ENCODE assay signal across 8 mouse cellular contexts in genomic region chr12:24893777-24894468, GRCm38 (mm10).
A peak's percentile ranks its signal among the peaks of the same experiment; 100 is the strongest.
DNase-seq lines count a peak whose midpoint lies in the region; ATAC-seq and TF ChIP-seq lines count a peak whose summit lies in the region.

No protein-coding gene starts in this region.

- no peaks in the 10 kb centered on the region for H3K27me3 ChIP-seq in intestine, postnatal 0 days (replicated peaks; ENCODE audit: control insufficient read depth, insufficient read depth, low read length)
- no peaks in the 10 kb centered on the region for H3K27me3 ChIP-seq in stomach, embryonic 16.5 days (ENCODE audit: control insufficient read depth, insufficient read depth, low read length)
- H3K27me3 ChIP-seq in thymus, adult 2 months (ENCODE audit: control insufficient read depth, insufficient read depth, low read length), result no peaks in the 10 kb centered on the region

- H3K9me3 ChIP-seq in intestine, postnatal 0 days (ENCODE audit: control insufficient read depth), result no peaks in the 10 kb centered on the region
- H3K9me3 ChIP-seq in stomach, embryonic 16.5 days (replicated peaks; ENCODE audit: control insufficient read depth, low read length), result no peaks in the 10 kb centered on the region

- no peaks in the 10 kb centered on the region for H3K36me3 ChIP-seq in intestine, postnatal 0 days (ENCODE audit: control insufficient read depth, insufficient read depth)
- H3K36me3 ChIP-seq in stomach, embryonic 16.5 days (ENCODE audit: control insufficient read depth, insufficient read depth, low read length), result no peaks in the 10 kb centered on the region
- no peaks in the 10 kb centered on the region for H3K36me3 ChIP-seq in thymus, adult 2 months (ENCODE audit: control insufficient read depth, insufficient read depth, low read length)

- DNase-seq in adrenal gland, postnatal 10 days, result peak; percentile 43
- peak; percentile 30 to 38 for DNase-seq in cerebellum, postnatal 36 days
- DNase-seq in frontal cortex, postnatal 14 days (ENCODE audit: low spot score in 2 of 2), result peak; percentile 26 to 47
- peak; percentile 35 to 57 for DNase-seq in left cerebral cortex, postnatal 14 days (ENCODE audit: low spot score in 2 of 2)
- DNase-seq in lung, postnatal 4 days, result peak; percentile 71 to 88
- DNase-seq in thymus, adult 2 months, result no peak

- ATAC-seq in intestine, postnatal 0 days, result no peak
- peak; percentile 86 for ATAC-seq in stomach, embryonic 16.5 days (ENCODE audit: insufficient read depth, low FRiP score)

- no peak overlapping the region for H3K4me3 ChIP-seq in intestine, postnatal 0 days (ENCODE audit: low read depth, low read length)
- H3K4me3 ChIP-seq in stomach, embryonic 16.5 days (replicated peaks; ENCODE audit: low read length), result no peak overlapping the region
- no peak overlapping the region for H3K4me3 ChIP-seq in thymus, adult 2 months (ENCODE audit: control insufficient read depth, insufficient read depth, low read length)

- peak; percentile 35 for TF ChIP-seq CTCF in intestine, postnatal 0 days (IDR thresholded peaks at IDR 0.05; ENCODE audit: low read depth)
- no peak for TF ChIP-seq CTCF in thymus, adult 2 months (IDR thresholded peaks at IDR 0.05; ENCODE audit: borderline replicate concordance, control insufficient read depth, extremely low read depth, insufficient read depth, low read length, poor library complexity)

- no peak overlapping the region for H3K4me2 ChIP-seq in intestine, postnatal 0 days (replicated peaks; ENCODE audit: low read depth)
- H3K4me2 ChIP-seq in stomach, embryonic 16.5 days (ENCODE audit: low read depth, low read length), result no peak overlapping the region

- H3K27ac ChIP-seq in intestine, postnatal 0 days (ENCODE audit: low read depth, low read length), result peak overlapping the region; percentile 60
- H3K27ac ChIP-seq in stomach, embryonic 16.5 days (ENCODE audit: low read length), result peak overlapping the region; percentile 39; the same call in 1 of the 2 replicates
- H3K27ac ChIP-seq in thymus, adult 2 months (ENCODE audit: control insufficient read depth, insufficient read depth, low read length), result no peak overlapping the region

- 43% methylated on average over 10 of the region's 10 CpGs for WGBS in intestine, postnatal 0 days
- WGBS in stomach, embryonic 16.5 days, result 49% methylated on average over 10 of the region's 10 CpGs
- 91% methylated on average over 10 of the region's 10 CpGs for WGBS in thymus, adult 2 months

- TF ChIP-seq POLR2A in thymus, adult 2 months (IDR thresholded peaks at IDR 0.05; ENCODE audit: control insufficient read depth, extremely low read depth, insufficient read depth, low read length, poor library complexity), result no peak

- no peak overlapping the region for H3K9ac ChIP-seq in intestine, postnatal 0 days (ENCODE audit: low read depth, low read length)
- H3K9ac ChIP-seq in stomach, embryonic 16.5 days (ENCODE audit: low read length), result no peak overlapping the region

- 0 out of 2 replicates have a peak, but pooled peaks cover 4% of the 10 kb centered on the region for H3K4me1 ChIP-seq in intestine, postnatal 0 days (replicated peaks; ENCODE audit: control insufficient read depth, insufficient read depth, low read length)
- peaks cover 19% of the 10 kb centered on the region for H3K4me1 ChIP-seq in stomach, embryonic 16.5 days (ENCODE audit: control insufficient read depth, insufficient read depth, low read length)
- no peaks in the 10 kb centered on the region for H3K4me1 ChIP-seq in thymus, adult 2 months (replicated peaks; ENCODE audit: control insufficient read depth, insufficient read depth, low read length)

- intact Hi-C loops in left cerebral cortex, postnatal 14 days (cut with DNase I), result no loop called here
